Mouse (Mus musculus) adrenal gland, adult (tissue): ENCODE measurements around the gene Nudt5.
A peak's percentile ranks its signal among the peaks of the same experiment; 100 is the strongest.

Experiments
- DNase-seq, 2 experiments: peaks; one replicate each; pipeline ENCODE4 v3.0.0; 2022 to 2023; ENCODE audit warnings: low spot score in 1 of 2; ENCODE audit not compliant: inconsistent age in 2 of 2

Gene Nudt5

DNA sequence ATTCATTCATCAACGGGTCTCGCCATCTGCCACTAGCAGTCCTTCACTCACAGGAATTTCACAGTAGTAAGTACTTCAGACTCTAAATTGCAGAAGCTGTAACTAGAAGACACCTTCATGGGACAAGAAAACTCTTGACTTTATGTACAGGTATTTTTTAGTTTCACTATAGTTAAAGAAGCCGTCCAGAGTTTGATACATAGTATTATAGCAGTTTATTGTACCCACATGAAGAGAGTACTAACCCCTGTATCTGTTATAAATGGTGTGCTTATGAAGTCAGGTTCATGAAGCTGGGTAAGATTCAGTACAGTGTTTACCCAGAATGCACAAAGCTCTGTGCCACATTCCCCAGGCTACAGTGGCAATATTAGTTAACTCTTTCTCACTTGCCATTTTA lies 18.0 kb downstream of the Nudt5 start, which contains the start of gene Gm13199:
TSS of gene Gm13199 (minus strand) at position 101 of the 400 bp plus-strand sequence.
- DNase-seq = no peak

DNA sequence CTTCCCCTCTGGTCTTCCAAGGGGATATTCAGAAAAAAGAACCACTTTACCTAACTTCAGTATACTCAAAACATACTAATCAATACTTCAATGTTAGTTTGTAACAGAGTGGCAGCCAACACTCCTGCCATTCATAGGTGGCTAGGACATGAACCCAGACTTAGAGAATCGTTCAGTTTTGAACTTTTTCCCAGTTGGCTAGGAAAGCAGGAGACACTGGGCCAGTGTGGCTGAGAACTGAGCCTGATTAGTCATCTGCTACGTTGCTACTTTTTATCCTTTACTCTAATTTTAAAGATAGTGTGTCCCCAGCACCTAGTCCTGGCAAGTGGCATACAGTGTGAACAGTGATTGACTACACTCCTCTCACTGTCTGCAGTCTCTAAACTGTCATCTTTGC lies 22.9 kb downstream of the Nudt5 start:
- DNase-seq = no peak

DNA sequence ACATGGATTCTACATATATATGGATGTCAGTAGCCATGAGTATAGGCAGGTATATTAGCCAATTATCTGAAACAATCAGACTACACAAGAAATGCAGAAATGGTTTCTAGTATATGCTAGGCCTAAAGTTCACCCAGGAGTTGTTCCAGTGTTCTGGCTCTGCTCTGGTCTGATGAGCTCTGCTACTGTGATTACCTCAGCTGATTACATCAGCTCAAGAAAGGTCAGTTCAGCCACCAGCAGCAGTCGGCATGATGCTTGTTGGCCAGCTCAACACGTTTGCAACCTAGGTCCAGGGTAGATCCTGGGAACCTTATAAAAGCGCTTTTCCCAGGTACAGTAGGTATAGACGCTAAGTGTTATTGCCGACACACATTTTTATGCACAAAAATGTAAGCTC lies 24.9 kb downstream of the Nudt5 start:
- peak; percentile 32 to 57 for DNase-seq

DNA sequence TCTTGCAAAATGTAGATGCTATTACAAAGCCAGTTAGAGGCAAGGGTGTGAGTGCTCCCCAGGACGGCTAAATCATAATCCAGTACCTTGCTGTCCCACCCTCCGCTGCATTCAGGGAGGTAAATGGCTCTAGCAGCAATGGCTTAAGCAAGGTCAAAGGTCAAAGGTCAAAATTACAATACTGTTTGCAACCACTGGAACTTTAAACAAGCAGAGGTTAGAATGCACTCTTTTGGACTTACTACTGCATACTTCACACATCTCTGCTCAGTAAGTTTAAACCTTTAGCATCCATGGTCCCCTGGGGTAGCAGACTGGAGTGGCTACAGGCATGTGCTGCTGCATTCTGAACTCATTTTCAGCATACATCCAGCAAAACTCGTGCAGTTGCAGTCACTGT lies 32.6 kb downstream of the Nudt5 start:
- no peak for DNase-seq

DNA sequence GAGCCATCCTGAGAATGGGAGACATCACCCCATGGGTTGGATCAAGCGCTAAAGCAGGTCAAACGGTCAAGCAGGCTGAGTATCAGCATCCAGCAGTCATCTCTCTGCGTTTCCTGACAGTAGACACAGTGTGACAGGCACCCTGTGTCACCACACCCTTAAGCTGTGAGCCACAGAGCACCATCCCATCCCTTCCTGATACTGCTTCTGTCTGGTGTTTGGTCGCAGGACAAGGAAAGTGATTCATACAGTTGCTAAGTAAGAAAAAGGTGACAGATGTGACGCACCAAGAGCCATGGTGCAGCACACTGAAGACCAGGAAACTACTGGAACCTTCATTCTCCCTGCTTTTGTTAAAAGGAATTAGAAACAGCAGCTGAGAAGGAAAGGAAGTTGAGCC lies 44.0 kb downstream of the Nudt5 start:
- DNase-seq = no peak

DNA sequence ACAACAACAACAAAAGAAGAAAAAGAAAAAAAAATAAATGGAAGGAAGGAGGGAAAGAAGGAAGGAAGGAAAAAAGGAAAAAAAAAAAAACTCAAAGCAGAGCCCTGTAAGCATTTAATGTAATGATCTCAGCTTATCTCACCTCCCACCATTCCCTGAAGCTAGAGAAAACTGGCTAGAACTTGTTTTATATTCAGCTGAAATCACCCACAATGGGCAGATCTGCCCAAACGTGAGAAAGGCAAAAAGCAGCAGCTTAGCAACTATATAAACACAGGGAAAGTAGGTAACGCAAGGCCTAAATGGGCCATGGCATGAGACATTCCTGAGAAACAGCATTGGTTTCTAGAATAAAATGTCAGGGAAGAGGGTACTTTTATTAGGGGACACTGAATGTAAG lies 44.6 kb downstream of the Nudt5 start:
- no peak for DNase-seq

DNA sequence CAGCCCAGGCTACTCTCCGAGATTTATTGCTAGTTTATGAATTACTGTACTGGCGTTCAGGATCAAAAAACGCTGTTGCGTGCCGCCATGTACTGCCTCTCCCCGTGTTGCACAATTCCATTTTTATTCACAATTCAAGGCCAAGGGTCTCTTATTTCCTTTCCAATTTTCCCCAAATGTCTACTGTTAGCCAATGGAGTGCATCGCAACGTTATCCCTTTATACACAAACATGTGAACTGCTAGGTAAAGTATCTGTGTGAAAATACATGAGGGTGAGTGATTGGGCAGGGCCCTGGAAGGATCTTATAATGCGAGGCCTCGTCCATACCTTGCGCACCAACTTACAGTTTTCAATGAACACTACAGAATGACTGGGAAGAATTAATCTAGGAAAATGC lies 49.5 kb downstream of the Nudt5 start:
- peak; percentile 36 to 75 for DNase-seq

DNA sequence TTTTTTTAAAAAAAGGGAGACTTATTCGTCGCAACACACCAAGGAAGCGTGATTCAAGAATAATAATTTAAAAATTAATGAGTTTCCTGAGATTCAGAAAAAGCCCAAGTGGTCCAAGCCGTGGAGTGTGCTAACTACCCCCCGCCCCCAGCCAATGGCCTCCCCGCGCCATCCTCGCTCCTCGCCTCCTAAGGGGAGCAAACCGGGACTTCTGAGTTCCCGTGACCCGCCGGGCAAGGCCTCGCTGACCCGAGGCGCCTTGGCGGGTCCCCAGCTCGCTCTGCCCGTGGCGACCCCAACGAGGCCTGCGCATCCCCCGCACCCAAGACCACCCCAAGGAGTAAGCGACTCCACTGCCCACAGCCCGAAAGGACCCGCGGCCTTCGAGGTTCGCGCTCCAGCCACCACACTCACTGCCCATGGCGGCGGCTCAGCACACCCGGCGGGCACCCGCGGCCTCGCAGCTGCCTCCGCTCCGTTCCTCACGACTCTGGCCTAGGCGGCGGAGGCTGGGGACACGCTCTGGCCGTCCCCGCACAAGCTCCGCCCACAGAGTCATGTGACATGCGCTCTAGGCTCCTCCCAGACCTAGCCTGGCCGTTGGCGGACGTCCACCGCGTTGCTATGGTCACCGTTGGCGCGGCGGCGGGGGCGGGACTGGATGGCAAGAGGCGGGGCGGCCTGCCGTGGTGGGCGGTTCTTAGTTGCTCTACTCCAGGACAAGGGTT lies 50.2 kb downstream of the Nudt5 start, which contains the start of gene Sec61a2:
TSS of gene Sec61a2 (minus strand) at position 590 of the 728 bp plus-strand sequence.
- DNase-seq = peak; percentile 99 to 100

DNA sequence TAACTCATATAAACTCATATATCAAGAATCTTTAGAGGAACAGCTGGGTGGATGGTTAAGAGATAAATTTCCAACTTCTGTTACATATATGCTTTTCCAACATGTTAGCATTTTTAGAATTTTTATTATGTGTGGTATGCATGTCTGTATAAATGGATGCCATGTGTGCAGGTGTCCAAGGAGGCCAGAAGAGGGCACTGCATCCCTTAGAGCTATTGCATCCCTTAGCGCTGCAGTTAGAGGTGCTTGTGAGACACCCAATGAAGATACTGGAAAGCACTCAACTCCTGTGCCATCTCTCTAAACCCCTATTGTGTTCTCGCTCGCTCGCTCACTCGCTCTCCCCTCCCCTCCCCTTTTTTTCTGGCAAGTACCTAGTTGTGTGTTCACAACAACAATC lies 55.3 kb downstream of the Nudt5 start:
- peak; percentile 27 to 64 for DNase-seq

DNA sequence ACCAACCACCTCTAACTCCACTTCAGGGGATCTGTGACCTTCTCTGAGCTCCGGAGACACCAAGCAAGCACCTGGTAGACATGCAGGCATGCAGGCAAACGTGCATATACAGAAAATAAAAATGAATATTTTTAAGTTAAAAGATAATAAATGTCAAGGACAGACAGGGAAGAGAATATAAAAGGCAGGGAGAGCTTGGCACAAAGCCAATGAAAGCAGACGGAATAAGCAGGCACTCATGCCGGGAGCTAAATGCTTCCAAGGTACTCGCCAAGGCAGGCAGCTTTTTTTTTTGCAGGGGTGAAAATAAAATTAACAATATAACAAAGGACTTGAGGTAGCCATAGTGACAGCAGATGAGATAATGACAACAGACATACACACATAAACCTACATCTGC lies 61.3 kb downstream of the Nudt5 start:
- peak; percentile 73 to 91 for DNase-seq

DNA sequence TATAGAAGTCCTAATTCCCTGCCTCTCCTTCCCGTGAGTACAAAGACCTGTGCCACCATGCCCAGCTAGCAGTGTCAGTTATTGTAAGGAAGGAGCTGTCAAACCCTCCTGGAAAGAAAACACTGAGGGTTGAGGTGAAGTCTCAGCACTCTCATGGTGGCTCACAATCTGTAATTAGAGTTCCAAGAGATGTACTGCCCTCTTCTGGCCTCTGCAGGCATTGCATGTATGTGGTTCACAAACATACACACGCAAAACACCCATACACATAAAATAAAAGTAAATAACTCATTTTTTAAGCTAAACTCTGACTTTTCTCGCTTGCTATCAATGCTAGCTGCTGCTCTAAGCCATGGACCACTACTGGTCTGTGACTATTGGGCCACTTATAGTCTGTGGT lies 61.8 kb downstream of the Nudt5 start:
- DNase-seq = peak; percentile 50 to 78

DNA sequence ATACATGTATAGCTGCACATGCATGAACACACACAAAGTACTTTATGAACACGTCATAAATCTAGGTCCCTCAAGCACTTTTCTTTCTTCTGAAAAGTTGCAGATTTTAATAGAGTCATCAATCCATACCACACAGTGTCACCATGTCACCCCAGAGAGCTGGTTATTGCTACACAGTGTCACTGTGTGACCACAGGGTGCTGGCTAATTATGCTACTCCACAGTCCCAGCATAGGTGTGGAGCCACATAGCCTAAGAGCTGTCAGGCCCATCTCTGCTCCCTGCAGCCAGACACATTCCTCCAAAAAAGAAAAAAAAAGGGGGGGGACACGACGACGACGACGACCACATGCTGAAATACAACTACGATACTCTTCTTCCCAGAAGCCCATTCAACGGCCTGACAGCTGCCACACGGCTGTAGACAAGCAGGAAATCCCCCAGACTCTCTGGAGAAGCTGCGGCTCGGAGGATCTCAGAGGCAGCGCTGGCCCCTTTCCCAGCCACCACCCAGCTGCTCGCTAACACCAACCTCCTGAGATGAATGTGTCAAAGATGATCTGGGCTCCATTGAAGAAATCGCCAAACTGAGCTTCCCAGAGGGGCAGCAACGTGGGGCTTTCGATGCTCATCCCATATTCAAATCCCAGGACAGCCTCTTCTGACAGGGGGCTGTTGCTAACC lies 66.6 kb downstream of the Nudt5 start:
- DNase-seq = no peak
